14 mouse cellular contexts compared by ENCODE assay signal in the genomic region with DNA sequence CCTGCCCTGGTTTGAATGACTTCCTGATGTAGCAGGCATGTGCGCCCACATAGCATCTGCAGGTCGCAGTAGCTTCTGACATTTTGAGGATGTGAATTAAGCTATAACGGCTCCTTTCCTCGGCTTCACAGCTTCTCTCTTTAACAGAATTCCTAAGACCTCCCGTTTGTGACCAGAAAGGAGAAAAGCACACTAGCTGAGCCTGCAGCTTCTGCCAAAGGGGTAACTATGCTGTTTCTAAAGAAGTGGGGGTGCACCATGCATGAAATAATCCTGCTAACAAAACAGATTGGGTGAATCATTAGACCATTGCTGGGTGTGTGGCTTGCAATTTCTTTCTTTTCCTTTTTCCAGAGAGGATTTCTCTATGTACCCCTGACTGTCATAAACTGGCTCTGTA. TPM values are rescaled to one million over a fixed set of nuclear protein-coding genes. Genes with fewer than 3 reads are reported as not detected.
"Had no signal": no experiment of that assay in that cellular context is flagged by ENCODE, and none has a peak within 500 bp of the region (broad histone marks: within the 10 kb centered on the region; RNA-seq: fewer than 3 reads in every experiment).

No protein-coding gene starts in this region.

- H3K4me2 ChIP-seq: limb, embryonic 15.5 days; liver, embryonic 12.5 days; lung, embryonic 14.5 days; midbrain, embryonic 11.5 days; midbrain, embryonic 15.5 days had no signal

- H3K9ac ChIP-seq: limb, embryonic 15.5 days; liver, embryonic 12.5 days; lung, embryonic 14.5 days; midbrain, embryonic 15.5 days had no signal

- H3K27me3 ChIP-seq: limb, embryonic 15.5 days; liver, embryonic 12.5 days; midbrain, embryonic 15.5 days had no signal

- H3K27ac ChIP-seq: kidney, postnatal 0 days; limb, embryonic 15.5 days; liver, embryonic 12.5 days; midbrain, embryonic 15.5 days; stomach, postnatal 0 days had no signal

- H3K4me1 ChIP-seq: limb, embryonic 15.5 days; midbrain, embryonic 15.5 days had no signal

- ATAC-seq: liver, embryonic 12.5 days; midbrain, embryonic 15.5 days had no signal

- DNase-seq: kidney, adult 11 months; kidney, adult 9 months; kidney, postnatal 4 days; lung, embryonic 14.5 days; lung, postnatal 10 days; lung, postnatal 4 days had no signal

- H3K36me3 ChIP-seq: limb, embryonic 15.5 days; liver, embryonic 12.5 days; midbrain, embryonic 15.5 days had no signal

- H3K4me3 ChIP-seq: limb, embryonic 15.5 days; liver, embryonic 12.5 days; midbrain, embryonic 15.5 days had no signal

- H3K9me3 ChIP-seq: limb, embryonic 15.5 days; liver, embryonic 12.5 days; midbrain, embryonic 15.5 days had no signal

RNA-seq across cellular contexts. Expression of gene Bicc1, which starts 41.5 kb away (rescaled TPM):
- total RNA-seq: megakaryocyte, adult 5-6 weeks; neutrophil, adult 5-6 weeks had no signal
